Mouse (Mus musculus) bone marrow, adult 2 months (tissue): ENCODE results near the gene Gpr183.

Experiments
- CTCF ChIP-seq: fragments of 200-500 bp; IDR thresholded peaks from 2 replicates; pipeline ENCODE4 v1.5.1; 2011; ENCODE audit warnings: low read length, control low read depth; ENCODE audit not compliant: control insufficient read depth, insufficient read depth
- POLR2A ChIP-seq: fragments of 200-500 bp; IDR thresholded peaks from 2 replicates; pipeline ENCODE4 v1.6.1; 2011; ENCODE audit warnings: low read depth, mild to moderate bottlenecking, control low read depth, low read length, borderline replicate concordance; ENCODE audit not compliant: control insufficient read depth

DNA sequence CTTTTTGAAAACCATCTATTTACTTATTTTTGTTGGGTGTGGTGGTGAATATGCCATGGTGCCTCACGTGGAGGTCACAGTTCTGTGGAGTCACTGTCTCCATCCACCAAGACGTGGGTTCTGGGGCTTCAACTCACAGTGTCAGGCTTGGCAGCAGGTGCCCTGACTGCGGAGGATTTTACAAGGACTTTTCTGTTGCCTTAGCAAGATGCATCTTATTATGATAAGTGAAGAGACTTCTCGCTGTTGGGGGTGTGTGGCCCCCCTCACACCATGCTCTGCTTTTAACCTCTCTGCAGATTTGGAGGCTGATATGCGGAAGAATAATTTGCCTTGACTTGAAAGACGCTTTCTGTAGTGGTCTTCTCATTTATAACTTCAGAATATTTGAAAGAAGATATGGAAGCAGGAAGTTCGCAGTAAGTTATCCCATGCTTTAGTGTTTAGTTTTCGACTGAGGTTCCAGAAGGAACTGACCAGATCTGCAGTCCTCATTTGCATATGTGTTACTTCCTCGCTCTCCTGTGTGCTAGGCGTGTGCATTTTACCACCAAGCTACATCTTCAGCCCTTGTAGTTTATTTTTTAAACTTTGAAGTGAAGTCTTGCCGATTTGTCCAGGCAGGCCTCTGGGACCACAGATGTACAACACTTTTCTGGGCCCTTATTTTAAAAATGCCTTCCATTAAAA lies 57.9 kb downstream of the Gpr183 start:
- TF ChIP-seq CTCF (no peak), POLR2A (no peak)
